Mouse (Mus musculus) right cerebral cortex, postnatal 14 days (tissue): ENCODE measurements around the gene Hmgb2.
A peak's percentile ranks its signal among the peaks of the same experiment; 100 is the strongest.
"Not testable (repeated sequence)": the region's sequence is repeated elsewhere in the genome, so short reads cannot be mapped to it uniquely, and the experiment has no call there.

Experiments
- DNase-seq: peaks from one replicate; pipeline ENCODE4 v3.0.0; 2022

Gene Hmgb2

DNA sequence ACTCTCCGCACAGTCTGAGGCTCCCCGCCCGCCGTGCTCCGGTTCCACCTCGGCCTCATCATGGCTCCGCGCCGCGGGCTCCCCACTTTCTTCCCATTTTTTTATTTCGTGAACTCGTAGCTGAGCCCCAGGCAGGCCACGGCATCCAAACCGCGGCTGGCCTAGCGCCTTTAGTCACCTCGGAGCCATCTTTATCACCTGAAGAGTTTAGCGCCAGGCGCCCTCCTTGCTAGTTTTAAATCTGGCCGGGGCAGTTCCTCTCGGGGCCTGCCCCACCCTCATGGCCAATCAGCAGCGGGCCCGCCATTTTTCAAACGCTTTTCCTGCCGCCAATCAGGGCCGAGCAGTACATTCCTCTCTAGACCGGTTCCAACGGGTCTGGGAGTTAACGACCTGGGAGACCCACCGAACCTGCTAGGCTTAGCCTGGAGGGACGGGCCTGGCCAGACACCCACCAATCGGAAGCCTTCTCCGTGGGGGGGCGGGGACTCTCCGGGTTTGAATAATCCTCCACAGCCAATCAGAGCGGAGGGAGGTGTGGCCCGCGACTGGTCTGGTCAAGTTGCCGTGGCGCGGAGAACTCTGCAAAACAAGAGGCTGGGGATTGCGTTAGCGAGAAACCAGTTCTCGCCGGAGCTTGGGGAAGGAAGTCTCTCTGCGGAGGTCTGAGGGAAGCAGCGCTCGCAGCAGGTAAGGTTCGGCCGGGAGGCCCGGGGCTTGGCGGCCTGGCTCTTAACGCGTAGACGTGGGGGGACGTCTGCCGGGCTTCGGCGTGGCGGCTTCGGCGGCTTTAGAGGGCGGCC lies at the start of gene Hmgb2:
Gene Hmgb2, plus strand, starts transcription at position 592 of the 803 bp plus-strand sequence.
- peak; percentile 99 for DNase-seq

GRCm38 (mm10) chr8:57462839-57463238 lies 48.9 kb upstream of the Hmgb2 start:
- DNase-seq, result no peak

- no peak for DNase-seq
Measured at GRCm38 (mm10) chr8:57463757-57464156, 48.0 kb upstream of the Hmgb2 start.

DNA sequence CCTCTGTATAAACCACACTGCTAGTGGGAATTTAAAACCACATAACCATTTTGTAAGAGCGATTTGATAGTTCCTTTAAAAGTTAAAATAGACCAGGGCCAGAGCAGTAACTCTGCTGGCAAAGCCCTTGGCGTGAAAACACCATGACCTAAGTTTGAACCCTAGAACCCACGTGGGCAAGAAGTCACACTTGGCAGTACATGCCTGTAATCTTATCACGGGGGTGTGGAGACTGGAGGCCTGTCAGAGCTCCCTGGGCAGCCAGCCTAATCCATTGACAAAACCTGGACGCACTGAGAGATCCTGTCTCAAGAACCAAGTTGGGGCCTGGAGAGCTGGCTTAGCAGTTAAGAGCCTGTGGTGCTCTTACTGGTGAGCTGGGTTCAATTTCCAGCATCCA lies 43.1 kb upstream of the Hmgb2 start:
- no peak for DNase-seq

DNA sequence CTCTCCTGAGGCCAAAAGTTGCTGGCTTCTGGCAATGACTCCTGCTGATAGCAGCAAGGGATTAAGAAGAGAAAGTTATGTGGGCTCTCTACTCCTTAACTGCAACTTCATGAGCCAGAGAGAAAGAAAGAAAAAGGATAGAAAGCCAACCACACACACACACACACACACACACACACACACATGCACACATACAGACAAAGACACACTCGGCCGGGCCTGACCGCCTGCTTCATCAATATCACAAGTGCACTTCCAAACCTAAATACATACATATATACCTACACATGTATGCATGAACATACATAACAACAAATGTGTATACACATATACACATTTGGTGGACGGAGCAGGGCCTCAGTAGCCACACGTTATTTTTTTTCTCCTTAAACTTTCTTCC lies 40.8 kb upstream of the Hmgb2 start:
- no peak for DNase-seq

- DNase-seq, result no peak
Measured at GRCm38 (mm10) chr8:57473751-57474150, 38.0 kb upstream of the Hmgb2 start.

- no peak for DNase-seq
Measured at GRCm38 (mm10) chr8:57478406-57478805, 33.3 kb upstream of the Hmgb2 start.

- no peak for DNase-seq
Measured at GRCm38 (mm10) chr8:57479700-57480099, 32.0 kb upstream of the Hmgb2 start.

DNA sequence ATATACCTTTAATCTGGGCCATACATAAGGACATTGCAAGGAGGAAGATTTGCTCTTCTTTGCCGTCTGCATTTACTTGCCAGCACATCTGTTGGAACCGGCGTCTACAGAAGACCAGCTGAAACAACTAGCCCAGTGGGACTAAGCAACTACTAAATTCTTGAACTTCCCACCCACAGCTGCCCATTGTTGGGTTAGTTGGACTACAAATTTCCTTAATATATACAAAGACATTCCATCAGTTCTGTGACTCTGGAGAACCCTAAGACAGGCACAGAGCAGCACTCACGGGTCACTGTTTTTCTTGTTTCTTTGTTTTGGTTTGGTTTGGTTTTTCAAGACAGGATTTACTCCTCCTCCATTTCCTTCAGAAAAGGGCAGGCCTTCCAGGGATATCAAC lies 31.1 kb upstream of the Hmgb2 start:
- DNase-seq, result no peak

DNA sequence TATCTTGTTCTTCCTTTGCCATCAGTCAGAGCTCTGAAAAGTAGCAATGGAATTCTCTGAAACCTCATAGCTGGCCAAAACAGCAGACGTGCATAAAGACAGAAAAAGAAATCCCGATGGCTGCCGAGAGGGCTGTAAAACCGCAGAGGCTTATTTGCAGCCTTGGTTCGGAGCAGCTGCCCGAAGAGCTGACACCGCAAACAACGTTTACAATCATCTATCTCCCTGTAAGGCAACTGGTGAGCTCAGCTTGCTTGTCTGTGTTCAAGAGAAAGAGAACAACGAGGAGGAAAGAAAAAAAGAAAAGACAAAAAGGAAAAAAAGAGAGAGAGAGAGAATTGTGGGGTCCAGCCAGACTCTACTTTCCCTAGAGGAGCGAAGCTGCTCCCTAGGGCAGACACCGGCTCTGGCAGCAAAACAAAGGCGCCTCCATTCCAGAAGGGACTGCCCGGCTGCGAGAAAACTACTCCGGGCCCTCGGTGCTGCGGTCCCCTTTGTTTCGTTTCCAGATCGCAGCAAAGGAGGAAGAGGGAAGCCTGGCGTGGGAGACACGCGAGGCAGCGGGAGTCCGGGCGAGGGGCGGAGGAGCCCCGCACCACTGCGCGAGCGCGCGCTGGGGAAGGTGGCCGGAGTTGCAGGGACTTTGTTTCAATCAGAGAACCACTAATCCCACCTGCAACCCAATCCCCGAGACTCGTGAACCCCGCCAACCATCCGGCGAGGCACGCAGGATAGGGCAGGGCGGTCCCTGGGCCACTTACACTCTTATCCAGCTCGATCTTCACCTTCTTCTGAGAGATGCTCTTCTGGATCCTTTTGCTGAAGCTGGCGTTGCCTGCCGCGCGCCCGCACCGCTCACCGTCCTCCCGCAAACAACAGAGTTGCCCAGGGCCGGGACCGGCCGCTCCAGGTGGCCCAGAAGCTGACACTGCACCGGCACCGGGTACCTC lies 24.9 kb upstream of the Hmgb2 start:
- DNase-seq, result peak; percentile 49

DNA sequence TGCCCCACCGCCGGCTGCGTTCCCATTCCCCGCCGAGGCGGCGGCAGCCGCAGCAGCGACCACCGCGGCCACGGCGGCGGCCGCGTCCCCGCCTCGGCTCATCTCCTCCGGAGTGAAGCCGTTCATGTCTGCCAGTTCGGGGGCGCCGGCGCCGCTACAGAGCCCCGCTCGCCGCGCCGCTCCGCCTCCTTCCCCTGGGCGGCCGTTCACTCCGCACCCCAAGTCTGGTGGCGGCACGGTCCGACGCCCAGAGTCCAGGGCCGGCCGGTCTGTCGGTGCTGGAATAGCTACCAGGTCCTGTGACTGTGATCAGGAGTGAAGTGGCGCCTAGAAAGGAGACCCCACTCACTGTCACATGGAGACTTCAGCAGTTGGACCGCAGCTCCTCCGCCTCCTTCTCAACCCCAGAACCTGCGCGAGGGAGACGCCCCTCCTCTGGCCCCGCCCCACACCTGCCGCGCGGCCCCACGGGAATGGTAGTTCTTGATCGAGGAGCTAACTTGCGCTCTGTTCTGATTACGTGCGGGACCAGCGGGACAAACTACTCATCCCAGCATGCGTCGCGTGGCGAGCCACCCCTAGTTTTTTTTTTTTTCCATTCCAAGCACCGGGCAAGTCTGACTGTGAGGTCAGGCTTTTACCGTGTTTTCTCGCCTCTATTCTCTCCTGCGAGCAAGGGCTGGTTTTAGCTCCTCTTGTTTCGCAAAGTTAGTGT lies 24.1 kb upstream of the Hmgb2 start, which contains the start of gene Sap30:
Gene Sap30, minus strand, starts transcription at position 420 of the 715 bp plus-strand sequence.
- peak; percentile 95 for DNase-seq

GRCm38 (mm10) chr8:57488312-57488765 lies 23.4 kb upstream of the Hmgb2 start:
- DNase-seq, result peak; percentile 17

GRCm38 (mm10) chr8:57489366-57489765 lies 22.3 kb upstream of the Hmgb2 start:
- no peak for DNase-seq

DNA sequence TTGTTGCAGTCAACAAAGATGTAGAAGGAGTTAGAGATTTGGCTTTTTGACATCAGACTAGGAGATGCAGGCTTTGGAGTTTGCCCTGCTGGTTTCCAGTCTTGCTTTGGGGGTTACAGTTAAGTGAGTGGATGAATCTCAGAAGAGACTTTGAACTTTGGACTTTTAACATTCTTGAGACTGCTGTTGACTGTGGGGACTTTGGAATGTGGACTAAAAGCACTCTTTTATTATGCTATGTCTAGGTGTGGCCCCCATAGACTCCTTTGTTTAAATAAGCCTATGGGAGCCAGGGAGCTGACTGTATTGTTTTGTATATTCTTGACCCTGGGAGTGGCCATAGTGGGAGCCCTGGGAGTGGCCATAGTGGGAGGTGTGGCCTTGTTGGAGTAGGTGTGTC lies 21.8 kb upstream of the Hmgb2 start:
- DNase-seq, result no peak

GRCm38 (mm10) chr8:57491873-57492272 lies 19.8 kb upstream of the Hmgb2 start:
- no peak for DNase-seq

GRCm38 (mm10) chr8:57498494-57498846 lies 13.2 kb upstream of the Hmgb2 start:
- DNase-seq, result no peak

DNA sequence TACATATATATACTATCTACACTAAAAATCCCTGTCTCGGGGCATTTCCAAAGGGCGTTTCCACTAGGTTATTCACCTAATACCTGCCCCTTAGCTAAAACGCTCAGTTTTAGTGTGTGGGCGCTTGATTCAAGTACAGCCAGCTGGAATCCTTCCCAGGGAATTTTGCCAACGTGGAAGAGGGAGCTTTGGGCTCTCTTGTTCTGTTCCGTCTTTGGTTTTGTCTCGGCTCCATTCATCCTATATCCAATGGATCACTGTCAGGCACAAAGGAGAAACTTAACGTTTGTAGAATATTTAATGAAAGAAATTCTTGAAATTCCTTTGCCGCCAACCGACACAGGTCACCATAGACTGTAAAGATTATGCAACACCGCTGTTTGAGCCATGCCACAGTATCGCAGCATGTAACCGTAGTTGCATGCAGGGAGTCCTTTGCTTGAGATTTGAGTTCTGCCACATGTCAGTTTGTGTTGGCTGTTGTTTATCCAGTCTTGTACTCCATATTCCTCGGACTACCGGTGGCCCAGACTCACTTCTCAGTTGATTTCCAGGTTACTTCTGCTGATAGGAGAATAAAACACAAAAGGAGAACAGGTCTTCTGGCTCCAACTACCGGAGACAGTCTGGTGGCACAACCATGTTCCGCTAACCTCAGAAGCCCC lies 12.7 kb upstream of the Hmgb2 start:
- DNase-seq, result peak; percentile 37

DNA sequence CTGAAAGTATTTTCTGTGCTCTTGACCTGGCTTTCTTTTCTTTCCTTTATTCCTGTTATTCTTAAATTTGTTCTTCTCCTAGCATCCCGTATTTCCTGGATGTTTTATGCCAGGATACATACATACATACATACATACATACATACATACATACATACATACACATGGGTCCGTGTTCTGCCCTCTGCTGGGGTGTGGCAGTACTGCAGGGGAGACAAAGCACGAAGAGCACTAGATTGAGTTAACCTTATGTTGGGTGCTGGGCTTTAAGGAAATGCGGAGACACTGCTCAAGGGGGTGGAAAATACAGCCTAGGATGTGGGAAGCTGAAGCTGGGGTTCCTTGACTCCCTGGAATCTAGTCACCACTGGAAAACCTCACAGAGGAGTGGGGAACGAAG lies 8.1 kb upstream of the Hmgb2 start:
- DNase-seq, result peak; percentile 71

DNA sequence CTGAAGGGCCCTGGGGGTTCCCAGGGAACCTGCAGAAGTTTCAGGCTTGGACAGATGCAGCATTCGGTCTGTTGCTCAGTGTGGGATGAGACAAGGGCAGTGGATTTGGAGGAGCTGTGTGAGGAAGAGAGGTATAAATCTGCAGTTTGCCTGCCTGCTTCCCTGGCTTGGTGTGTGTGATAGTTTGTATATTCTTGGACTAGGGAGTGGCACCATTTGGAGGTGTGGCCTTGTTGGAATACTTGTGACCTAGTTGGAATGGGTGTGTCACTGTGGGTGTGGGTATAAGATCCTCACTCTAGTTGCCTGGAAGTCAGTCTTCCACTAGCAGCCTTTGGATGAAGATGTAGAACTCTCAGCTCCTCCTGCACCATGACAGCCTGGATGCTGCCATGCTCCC lies 6.2 kb upstream of the Hmgb2 start:
- DNase-seq, result not testable (repeated sequence)

- no peak for DNase-seq
Measured at GRCm38 (mm10) chr8:57507556-57508063, 4.1 kb upstream of the Hmgb2 start.

- no peak for DNase-seq
Measured at GRCm38 (mm10) chr8:57508657-57509056, 3.0 kb upstream of the Hmgb2 start.

DNA sequence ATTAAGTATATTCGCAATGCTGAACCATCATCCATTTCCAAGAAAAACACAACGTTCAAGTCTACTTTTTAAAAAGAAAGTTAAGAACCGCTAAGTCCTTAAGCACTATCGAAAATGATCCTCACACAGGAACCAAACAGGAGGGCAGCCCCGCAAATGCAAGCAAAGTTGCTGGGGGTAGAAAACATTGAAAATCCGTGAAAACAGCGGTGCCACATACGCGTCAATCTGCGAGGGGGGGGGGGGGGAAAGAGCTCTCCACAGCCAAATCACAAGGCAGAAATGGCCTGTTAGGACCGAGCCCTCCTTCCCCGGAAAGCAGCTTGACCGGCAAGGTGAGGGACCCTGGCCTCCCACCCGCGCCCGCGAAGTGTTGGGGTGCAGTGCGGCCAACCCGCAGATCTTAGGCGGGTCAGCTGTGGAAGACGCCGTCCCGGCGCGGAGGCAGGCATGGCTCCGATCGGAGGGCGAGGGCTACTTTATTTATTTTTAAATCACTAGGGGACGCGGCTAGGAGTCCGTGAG lies 854 bp upstream of the Hmgb2 start:
- DNase-seq, result no peak
